Mouse (Mus musculus) cortical plate, adult 2 months (tissue): ENCODE measurements around the gene Hivep2.

ENCODE experiments used
- CTCF ChIP-seq: fragments of 200-500 bp; IDR thresholded peaks from 2 replicates; pipeline ENCODE4 v1.5.1; 2011; ENCODE audit warnings: mild to moderate bottlenecking, control low read depth, low read length; ENCODE audit not compliant: insufficient read depth; ENCODE audit errors: extremely low read depth
- POLR2A ChIP-seq: fragments of 200-500 bp; IDR thresholded peaks from 2 replicates; pipeline ENCODE4 v1.6.1; 2011; ENCODE audit warnings: mild to moderate bottlenecking, low read length, control low read depth; ENCODE audit not compliant: insufficient read depth; ENCODE audit errors: extremely low read depth

- no peak for TF ChIP-seq CTCF
- no peak for TF ChIP-seq POLR2A
Observed at GRCm38 (mm10) chr10:13962965-13963364, 2.9 kb upstream of the Hivep2 start.
